Mouse (Mus musculus): ENCODE results near the gene Wipf3.

Wipf3 gene

GRCm38 (mm10) chr6:54478646-54479324 lies 49.4 kb downstream of the Wipf3 start:
- DNase-seq = peak; percentile 76 to 77

- DNase-seq = no peak
Observed at GRCm38 (mm10) chr6:54481390-54482112, 52.1 kb downstream of the Wipf3 start.

- peak in 1 of 2 experiments; percentile 33 for DNase-seq
Observed at GRCm38 (mm10) chr6:54485000-54485399, 55.6 kb downstream of the Wipf3 start.

GRCm38 (mm10) chr6:54485435-54485901 lies 56.1 kb downstream of the Wipf3 start:
- peak in 1 of 2 experiments; percentile 40 for DNase-seq

- no peak for DNase-seq
Observed at GRCm38 (mm10) chr6:54485973-54486569, 56.7 kb downstream of the Wipf3 start.

- DNase-seq = no peak
Observed at GRCm38 (mm10) chr6:54491074-54491473, 61.7 kb downstream of the Wipf3 start.

- DNase-seq = no peak
Observed at GRCm38 (mm10) chr6:54494097-54494496, 64.7 kb downstream of the Wipf3 start.

- no peak for DNase-seq
Observed at GRCm38 (mm10) chr6:54494612-54495398, 65.4 kb downstream of the Wipf3 start.

GRCm38 (mm10) chr6:54496214-54496613 lies 66.8 kb downstream of the Wipf3 start:
- peak; percentile 49 to 59 for DNase-seq

GRCm38 (mm10) chr6:54502661-54503115 lies 73.3 kb downstream of the Wipf3 start:
- no peak for DNase-seq

- no peak for DNase-seq
Observed at GRCm38 (mm10) chr6:54506318-54506717, 76.9 kb downstream of the Wipf3 start.

- DNase-seq = peak; percentile 79 to 82
Observed at GRCm38 (mm10) chr6:54507002-54507401, 77.6 kb downstream of the Wipf3 start.

GRCm38 (mm10) chr6:54507808-54508207 lies 78.4 kb downstream of the Wipf3 start:
- DNase-seq = no peak

- DNase-seq = peak in 1 of 2 experiments; percentile 29
Observed at GRCm38 (mm10) chr6:54508256-54508793, 78.9 kb downstream of the Wipf3 start.

GRCm38 (mm10) chr6:54509264-54509663 lies 79.9 kb downstream of the Wipf3 start:
- peak; percentile 82 to 83 for DNase-seq

- peak; percentile 37 to 60 for DNase-seq
Observed at GRCm38 (mm10) chr6:54512256-54512655, 82.9 kb downstream of the Wipf3 start.

- DNase-seq = no peak
Observed at GRCm38 (mm10) chr6:54516512-54517134, 87.2 kb downstream of the Wipf3 start.

GRCm38 (mm10) chr6:54518758-54519157 lies 89.4 kb downstream of the Wipf3 start:
- DNase-seq = peak; percentile 82 to 85

GRCm38 (mm10) chr6:54528666-54529065 lies 99.3 kb downstream of the Wipf3 start:
- no peak for DNase-seq

GRCm38 (mm10) chr6:54530182-54530581 lies 100.8 kb downstream of the Wipf3 start:
- peak; percentile 24 to 29 for DNase-seq

GRCm38 (mm10) chr6:54531048-54531481 lies 101.7 kb downstream of the Wipf3 start:
- peak; percentile 82 to 88 for DNase-seq

- peak in 1 of 2 experiments; percentile 27 for DNase-seq
Observed at GRCm38 (mm10) chr6:54535485-54535884, 106.1 kb downstream of the Wipf3 start.
